Mouse (Mus musculus): ENCODE data around the gene Ecm2. TPM values are rescaled to one million over a fixed set of nuclear protein-coding genes. Genes with fewer than 3 reads are reported as not detected.

Ecm2 gene
- total and polyA plus RNA-seq, 3 experiments, result 0.04 to 0.14 TPM; not detected in 1

GRCm38 (mm10) chr13:49472676-49473005 is 32.0 kb upstream of the Ecm2 start:
- no peak for DNase-seq (ENCODE audit: extremely low read depth)
- dilution Hi-C loops (cut with MboI; ENCODE audit: extremely low pct_ligation_motif_present, extremely low pct_unique_long_range_greater_than_20kb, low sequenced_read_pairs) (no loop called here), in situ Hi-C loops (cut with MboI; ENCODE audit: low pct_ligation_motif_present, low pct_unique_long_range_greater_than_20kb, low sequenced_read_pairs) (no loop called here)
- no peak overlapping the region for H3K27ac ChIP-seq (ENCODE audit: insufficient read depth, low read depth)
- H3K4me3 ChIP-seq (replicated peaks in 1 of 3; ENCODE audit: low read depth in 2 of 3, low read length in 2 of 3, poor library complexity in 1 of 3), result no peak overlapping the region
- TF ChIP-seq MAZ (IDR thresholded peaks at IDR 0.05; ENCODE audit: low read depth, low read length) (no peak), POLR2AphosphoS2 (IDR thresholded peaks at IDR 0.05; ENCODE audit: low read depth, low read length) (no peak), RAD21 (IDR thresholded peaks at IDR 0.05; ENCODE audit: low read depth, low read length) (no peak), USF1 (IDR thresholded peaks at IDR 0.05; ENCODE audit: low read depth, low read length) (no peak), TCF12 (IDR thresholded peaks at IDR 0.05; ENCODE audit: low read depth, low read length) (no peak), HCFC1 (IDR thresholded peaks at IDR 0.05; ENCODE audit: low read depth, low read length) (no peak), PAX5 (IDR thresholded peaks at IDR 0.05; ENCODE audit: low read length) (no peak), ELF1 (IDR thresholded peaks at IDR 0.05; ENCODE audit: low read depth, low read length) (no peak), UBTF (IDR thresholded peaks at IDR 0.05; ENCODE audit: low read depth, low read length) (no peak), SMC3 (IDR thresholded peaks at IDR 0.05; ENCODE audit: low read depth, low read length) (no peak), CHD2 (IDR thresholded peaks at IDR 0.05; ENCODE audit: low read length) (no peak), ZC3H11A (IDR thresholded peaks at IDR 0.05; ENCODE audit: low read depth, low read length) (no peak), RCOR1 (conservative IDR thresholded peaks at IDR 0.05; ENCODE audit: low read depth, low read length) (no peak), ETS1 (conservative IDR thresholded peaks at IDR 0.05; ENCODE audit: low read depth, low read length) (no peak), TBP (conservative IDR thresholded peaks at IDR 0.05; ENCODE audit: low read depth, low read length) (no peak), POLR2A (IDR thresholded peaks at IDR 0.05; ENCODE audit: low read depth, low read length) (no peak), MYC (IDR thresholded peaks at IDR 0.05; ENCODE audit: low read depth, low read length) (no peak), USF2 (conservative IDR thresholded peaks at IDR 0.05; ENCODE audit: low read depth, low read length) (no peak), MEF2A (IDR thresholded peaks at IDR 0.05; ENCODE audit: borderline replicate concordance, low read depth, low read length) (no peak), KAT2A (IDR thresholded peaks at IDR 0.05; ENCODE audit: insufficient replicate concordance, low read length) (no peak)
- peaks cover 0 to 15% of the 10 kb centered on the region in 2 experiments for H3K36me3 ChIP-seq (replicated peaks in 1 of 2; ENCODE audit: control insufficient read depth in 1 of 2, insufficient read depth in 1 of 2, low read length in 1 of 2)
- no peaks in the 10 kb centered on the region for H3K79me2 ChIP-seq (replicated peaks; ENCODE audit: control insufficient read depth, extremely low read depth, insufficient read depth, poor library complexity, severe bottlenecking)
- H3K27me3 ChIP-seq (replicated peaks), result no peaks in the 10 kb centered on the region
- no peaks in the 10 kb centered on the region for H3K9me3 ChIP-seq (replicated peaks; ENCODE audit: low read length)
- no peak overlapping the region for H3K9ac ChIP-seq (ENCODE audit: insufficient read depth, low read depth)
- no peak overlapping the region for H3K4me2 ChIP-seq (ENCODE audit: insufficient read depth, low read depth, poor library complexity, severe bottlenecking)
- H3K4me1 ChIP-seq (ENCODE audit: control insufficient read depth in 1 of 2, insufficient read depth in 2 of 2), result peaks cover 4 to 6% of the 10 kb centered on the region in 2 experiments

GRCm38 (mm10) chr13:49477887-49478286 is 26.7 kb upstream of the Ecm2 start:
- TF ChIP-seq SMC3 (IDR thresholded peaks at IDR 0.05; ENCODE audit: low read depth, low read length) (no peak), MEF2A (IDR thresholded peaks at IDR 0.05; ENCODE audit: borderline replicate concordance, low read depth, low read length) (no peak), HCFC1 (IDR thresholded peaks at IDR 0.05; ENCODE audit: low read depth, low read length) (no peak), TCF12 (IDR thresholded peaks at IDR 0.05; ENCODE audit: low read depth, low read length) (no peak), PAX5 (IDR thresholded peaks at IDR 0.05; ENCODE audit: low read length) (no peak)
- H3K9ac ChIP-seq (ENCODE audit: insufficient read depth, low read depth), result no peak overlapping the region

More at GRCm38 (mm10) chr13:49477887-49478286, 26.7 kb upstream of the Ecm2 start:
- dilution Hi-C loops (cut with MboI; ENCODE audit: extremely low pct_ligation_motif_present, extremely low pct_unique_long_range_greater_than_20kb, low sequenced_read_pairs) (no loop called here), in situ Hi-C loops (cut with MboI; ENCODE audit: low pct_ligation_motif_present, low pct_unique_long_range_greater_than_20kb, low sequenced_read_pairs) (no loop called here)
- H3K4me2 ChIP-seq (ENCODE audit: insufficient read depth, low read depth, poor library complexity, severe bottlenecking), result no peak overlapping the region
- no peak for DNase-seq (ENCODE audit: extremely low read depth)
- no peak overlapping the region for H3K27ac ChIP-seq (ENCODE audit: insufficient read depth, low read depth)
- H3K36me3 ChIP-seq (replicated peaks in 1 of 2; ENCODE audit: control insufficient read depth in 1 of 2, insufficient read depth in 1 of 2, low read length in 1 of 2), result peaks cover 0 to 2% of the 10 kb centered on the region in 2 experiments
- H3K27me3 ChIP-seq (replicated peaks), result no peaks in the 10 kb centered on the region
- no peaks in the 10 kb centered on the region for H3K9me3 ChIP-seq (replicated peaks; ENCODE audit: low read length)
- H3K4me1 ChIP-seq (ENCODE audit: control insufficient read depth in 1 of 2, insufficient read depth in 2 of 2), result no peaks in the 10 kb centered on the region
- no peak overlapping the region for H3K4me3 ChIP-seq (replicated peaks in 1 of 3; ENCODE audit: low read depth in 2 of 3, low read length in 2 of 3, poor library complexity in 1 of 3)
- no peaks in the 10 kb centered on the region for H3K79me2 ChIP-seq (replicated peaks; ENCODE audit: control insufficient read depth, extremely low read depth, insufficient read depth, poor library complexity, severe bottlenecking)

Data from CH12.LX (cell line).